ENCODE assay signal across 8 mouse cellular contexts in genomic region chr2:13579991-13580390, GRCm38 (mm10). TPM values are rescaled to one million over a fixed set of nuclear protein-coding genes. Genes with fewer than 3 reads are reported as not detected.
DNase-seq lines count a peak whose midpoint lies in the region; ATAC-seq and TF ChIP-seq lines count a peak whose summit lies in the region.

No protein-coding gene starts in this region.

- no peak for ATAC-seq in heart, embryonic 12.5 days (ENCODE audit: insufficient number of reproducible peaks, low FRiP score)

- TF ChIP-seq CTCF in thymus, adult 2 months (IDR thresholded peaks at IDR 0.05; ENCODE audit: borderline replicate concordance, control insufficient read depth, extremely low read depth, insufficient read depth, low read length, poor library complexity) = no peak

- H3K4me1 ChIP-seq in heart, embryonic 12.5 days (replicated peaks) = peaks cover 11% of the 10 kb centered on the region
- H3K4me1 ChIP-seq in thymus, adult 2 months (replicated peaks; ENCODE audit: control insufficient read depth, insufficient read depth, low read length) = peaks cover 4% of the 10 kb centered on the region

- H3K4me2 ChIP-seq in heart, embryonic 12.5 days = peak overlapping the region; percentile 43

- WGBS in heart, embryonic 12.5 days = 57% methylated on average over 11 of the region's 11 CpGs
- 78% methylated on average over 11 of the region's 11 CpGs for WGBS in thymus, adult 2 months

- no peak for DNase-seq in heart, adult 8-10 months (ENCODE audit: low spot score)
- peak; percentile 40 for DNase-seq in thymus, adult 2 months
- no peak for DNase-seq in thymus, adult 18-20 months
- peak; percentile 44 for DNase-seq in heart, postnatal 4 days
- no peak for DNase-seq in frontal cortex, postnatal 14 days (ENCODE audit: low spot score in 2 of 2)
- DNase-seq in gastrocnemius, postnatal 10 days = no peak
- DNase-seq in ovary, postnatal 10 days (ENCODE audit: low spot score) = no peak

- H3K9ac ChIP-seq in heart, embryonic 12.5 days = no peak overlapping the region

- H3K4me3 ChIP-seq in heart, embryonic 12.5 days = 0 out of 2 replicates have a peak overlapping the region, but pooled peaks have one; percentile 3
- no peak overlapping the region for H3K4me3 ChIP-seq in thymus, adult 2 months (ENCODE audit: control insufficient read depth, insufficient read depth, low read length)

- no peaks in the 10 kb centered on the region for H3K9me3 ChIP-seq in heart, embryonic 12.5 days (replicated peaks)

- no peaks in the 10 kb centered on the region for H3K27me3 ChIP-seq in heart, embryonic 12.5 days (replicated peaks)
- no peaks in the 10 kb centered on the region for H3K27me3 ChIP-seq in thymus, adult 2 months (ENCODE audit: control insufficient read depth, insufficient read depth, low read length)

- TF ChIP-seq POLR2A in thymus, adult 2 months (IDR thresholded peaks at IDR 0.05; ENCODE audit: control insufficient read depth, extremely low read depth, insufficient read depth, low read length, poor library complexity) = no peak

- no peak overlapping the region; the same call in 1 of the 2 replicates for H3K27ac ChIP-seq in heart, embryonic 12.5 days (ENCODE audit: poor library complexity, severe bottlenecking)
- H3K27ac ChIP-seq in thymus, adult 2 months (ENCODE audit: control insufficient read depth, insufficient read depth, low read length) = no peak overlapping the region

- H3K36me3 ChIP-seq in heart, embryonic 12.5 days = peaks cover 63% of the 10 kb centered on the region
- peaks cover 44% of the 10 kb centered on the region for H3K36me3 ChIP-seq in thymus, adult 2 months (ENCODE audit: control insufficient read depth, insufficient read depth, low read length)

RNA-seq across cellular contexts. Expression of gene Vim, which starts 6.3 kb away (rescaled TPM):
- 912 and 971 TPM in 2 replicates for polyA plus RNA-seq in heart, embryonic 12.5 days (2016; fragmentation: Nextera tagmentation; extraction: Ambion mirVana)
- 100 to 1,000 TPM; 214 to 291 (median 257) TPM for total RNA-seq in heart, adult 8-10 months (2022)
- 826 and 901 TPM in 2 replicates for polyA plus RNA-seq in thymus, adult 2 months (2012; rRNA removed)
- 1,000 to 10,000 TPM; 1,329 to 1,381 TPM for total RNA-seq in heart, postnatal 4 days (2021)
- total RNA-seq in gastrocnemius, postnatal 10 days (2021) = 100 to 1,000 TPM; 573 to 685 TPM

RNA-seq across cellular contexts. Expression of gene Trdmt1, which starts 35.5 kb away (rescaled TPM):
- 7.4 and 8.2 TPM in 2 replicates for polyA plus RNA-seq in heart, embryonic 12.5 days (2016; fragmentation: Nextera tagmentation; extraction: Ambion mirVana)
- 1 to 10 TPM; 6.3 to 8.9 (median 7.5) TPM for total RNA-seq in heart, adult 8-10 months (2022)
- 2.8 and 3.0 TPM in 2 replicates for polyA plus RNA-seq in thymus, adult 2 months (2012; rRNA removed)
- total RNA-seq in heart, postnatal 4 days (2021) = 10 to 100 TPM; 11.3 to 14.4 TPM
- total RNA-seq in gastrocnemius, postnatal 10 days (2021) = 1 to 10 TPM; 4.2 to 7.6 TPM

Comparison
In these comparisons a context has a peak if more than half of its experiments do, and no peak if none do; other contexts are left out.
1. DNase-seq: peak in thymus, adult 2 months (single experiment) and heart, postnatal 4 days (single experiment); none in heart, adult 8-10 months (single experiment), thymus, adult 18-20 months (0 of 2), frontal cortex, postnatal 14 days (0 of 2), gastrocnemius, postnatal 10 days (single experiment) and ovary, postnatal 10 days (single experiment).